Mouse (Mus musculus): Measurements from ENCODE around the gene Eif4e3. TPM values are rescaled to one million over a fixed set of nuclear protein-coding genes. Genes with fewer than 3 reads are reported as not detected.

Eif4e3 gene
- polyA plus RNA-seq, 1 experiment from 2014 or later, result 26.6 TPM

GRCm38 (mm10) chr6:99660443-99660842, 6.1 kb downstream of the Eif4e3 start:
- no peaks in the 10 kb centered on the region for H3K36me3 ChIP-seq
- H3K4me2 ChIP-seq, result no peak overlapping the region
- no peak overlapping the region for H3K4me3 ChIP-seq
- H3K27me3 ChIP-seq, result no peaks in the 10 kb centered on the region
- 17% methylated on average over 3 of the region's 3 CpGs for WGBS
- H3K27ac ChIP-seq, result peak overlapping the region; percentile 38
- peak; percentile 77; the same call in 1 of the 2 replicates for ATAC-seq (ENCODE audit: borderline replicate concordance, extremely low read depth, low FRiP score, low TSS enrichment)
- no peaks in the 10 kb centered on the region for H3K9me3 ChIP-seq
- H3K4me1 ChIP-seq, result peaks cover 26% of the 10 kb centered on the region
- H3K9ac ChIP-seq, result no peak overlapping the region

GRCm38 (mm10) chr6:99658586-99658985, 8.0 kb downstream of the Eif4e3 start:
- H3K9ac ChIP-seq, result no peak overlapping the region
- H3K9me3 ChIP-seq, result no peaks in the 10 kb centered on the region
- no peak overlapping the region for H3K4me2 ChIP-seq
- H3K4me1 ChIP-seq, result peaks cover 23% of the 10 kb centered on the region
- no peak for ATAC-seq (ENCODE audit: borderline replicate concordance, extremely low read depth, low FRiP score, low TSS enrichment)
- H3K36me3 ChIP-seq, result no peaks in the 10 kb centered on the region
- no peak overlapping the region for H3K4me3 ChIP-seq
- no peaks in the 10 kb centered on the region for H3K27me3 ChIP-seq
- H3K27ac ChIP-seq, result no peak overlapping the region
- WGBS, result 72% methylated on average over 10 of the region's 10 CpGs

- Histone ChIP-seq H3K9me3 (no peaks in the 10 kb centered on the region), H3K4me3 (no peak overlapping the region), H3K4me2 (no peak overlapping the region), H3K27ac (no peak overlapping the region), H3K27me3 (no peaks in the 10 kb centered on the region), H3K9ac (no peak overlapping the region), H3K4me1 (peaks cover 17% of the 10 kb centered on the region), H3K36me3 (no peaks in the 10 kb centered on the region)
- ATAC-seq (ENCODE audit: borderline replicate concordance, extremely low read depth, low FRiP score, low TSS enrichment), result no peak
- 75% methylated on average over 2 of the region's 2 CpGs for WGBS
These were observed 10.5 kb downstream of the Eif4e3 start for GRCm38 (mm10) chr6:99656088-99656487.

DNA sequence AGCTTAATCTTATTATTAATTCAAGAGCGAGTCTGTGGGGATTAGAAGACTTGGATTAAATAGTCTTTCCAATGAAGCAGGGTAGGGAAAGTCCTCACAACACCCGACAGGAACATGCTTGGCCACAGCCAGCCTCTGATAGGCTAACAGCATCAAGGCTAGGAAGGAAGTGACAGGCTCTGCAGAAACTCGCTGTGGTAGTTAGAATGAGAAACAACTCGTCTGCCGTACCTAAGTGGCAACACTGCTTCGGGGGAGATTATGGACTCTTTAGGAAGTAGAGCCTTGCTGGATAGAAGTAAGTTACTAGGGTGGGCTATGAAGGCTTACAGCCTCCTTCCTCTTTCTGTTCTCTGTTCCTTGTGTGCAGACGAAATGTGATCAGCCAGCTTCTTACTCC, 11.1 kb downstream of the Eif4e3 start:
- no peaks in the 10 kb centered on the region for H3K27me3 ChIP-seq
- H3K27ac ChIP-seq, result no peak overlapping the region
- ATAC-seq (ENCODE audit: borderline replicate concordance, extremely low read depth, low FRiP score, low TSS enrichment), result no peak
- H3K4me1 ChIP-seq, result peaks cover 11% of the 10 kb centered on the region
- H3K36me3 ChIP-seq, result no peaks in the 10 kb centered on the region
- H3K9ac ChIP-seq, result no peak overlapping the region
- H3K9me3 ChIP-seq, result no peaks in the 10 kb centered on the region
- 50% methylated on average over 7 of the region's 7 CpGs for WGBS
- no peak overlapping the region for H3K4me2 ChIP-seq
- H3K4me3 ChIP-seq, result no peak overlapping the region

DNA sequence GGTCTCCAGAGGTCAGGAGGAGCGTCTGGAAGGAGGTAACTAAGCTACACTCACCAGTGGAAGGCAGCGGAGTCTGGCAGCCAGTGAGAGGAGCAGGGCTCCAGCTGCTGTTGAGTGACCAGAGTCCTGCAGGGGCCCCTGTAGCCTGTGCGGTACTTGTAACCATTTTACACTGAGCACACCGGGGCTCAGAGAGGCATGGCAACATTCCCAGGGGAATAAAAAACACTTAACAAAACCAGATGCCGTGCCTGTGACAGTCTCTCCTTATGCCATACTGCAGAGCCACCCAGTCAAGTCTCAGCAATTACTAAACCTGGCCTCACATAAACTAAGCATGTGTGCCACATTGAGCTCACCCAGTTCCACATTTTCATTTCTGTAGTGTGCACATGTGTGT, 12.2 kb downstream of the Eif4e3 start:
- H3K9ac ChIP-seq, result no peak overlapping the region
- H3K4me2 ChIP-seq, result no peak overlapping the region
- peaks cover 12% of the 10 kb centered on the region; the same call in 1 of the 2 replicates for H3K4me1 ChIP-seq
- WGBS, result 37% methylated on average over 5 of the region's 5 CpGs
- ATAC-seq (ENCODE audit: borderline replicate concordance, extremely low read depth, low FRiP score, low TSS enrichment), result no peak
- H3K4me3 ChIP-seq, result no peak overlapping the region
- H3K36me3 ChIP-seq, result no peaks in the 10 kb centered on the region
- H3K9me3 ChIP-seq, result no peaks in the 10 kb centered on the region
- H3K27ac ChIP-seq, result no peak overlapping the region
- no peaks in the 10 kb centered on the region for H3K27me3 ChIP-seq

DNA sequence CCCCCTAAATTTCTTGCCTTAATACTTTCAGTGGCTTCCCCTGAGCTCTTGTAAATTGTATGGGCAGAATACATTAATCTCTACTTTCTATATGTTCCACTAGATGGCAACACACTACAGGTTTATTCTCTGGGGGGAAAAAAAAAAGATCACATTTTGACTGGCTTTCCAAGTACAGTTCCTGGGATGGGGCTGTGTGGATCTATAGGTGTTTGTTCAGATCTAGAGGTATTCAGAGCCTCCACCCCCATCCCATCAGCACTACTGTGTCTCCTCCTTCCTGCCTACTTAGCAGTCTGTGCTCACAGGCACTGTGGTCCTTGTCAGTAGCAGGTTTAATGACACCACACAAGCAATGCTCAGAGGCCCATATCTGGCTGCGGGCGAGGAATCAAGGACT, 14.2 kb downstream of the Eif4e3 start:
- Histone ChIP-seq H3K4me2 (no peak overlapping the region), H3K9ac (no peak overlapping the region), H3K36me3 (no peaks in the 10 kb centered on the region), H3K27ac (no peak overlapping the region), H3K27me3 (no peaks in the 10 kb centered on the region), H3K4me1 (0 out of 2 replicates have a peak, but pooled peaks cover 13% of the 10 kb centered on the region), H3K9me3 (no peaks in the 10 kb centered on the region), H3K4me3 (no peak overlapping the region)
- no peak for ATAC-seq (ENCODE audit: borderline replicate concordance, extremely low read depth, low FRiP score, low TSS enrichment)
- 70% methylated on average over 2 of the region's 2 CpGs for WGBS

DNA sequence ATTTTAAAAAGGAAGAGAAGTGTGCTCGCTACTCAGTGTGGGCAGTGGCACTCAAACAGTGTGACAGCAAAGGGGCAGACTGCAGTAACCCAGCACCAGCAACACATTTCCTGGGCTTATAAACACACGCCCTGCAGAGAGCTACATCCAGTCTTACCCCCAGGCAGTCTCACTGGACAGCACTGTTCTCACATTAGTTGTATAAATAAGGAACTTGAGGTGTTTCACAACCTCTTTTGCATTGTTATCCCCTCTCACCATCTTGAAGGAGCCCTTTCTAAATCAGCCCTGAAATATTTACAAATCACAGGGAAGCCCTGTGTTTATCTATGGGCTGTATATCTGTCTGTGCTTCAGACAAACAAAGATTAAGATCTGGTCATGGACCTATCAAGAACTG, 17.3 kb downstream of the Eif4e3 start:
- Histone ChIP-seq H3K27me3 (no peaks in the 10 kb centered on the region), H3K4me3 (no peak overlapping the region), H3K4me2 (no peak overlapping the region), H3K27ac (no peak overlapping the region), H3K9ac (no peak overlapping the region), H3K9me3 (no peaks in the 10 kb centered on the region), H3K36me3 (0 out of 2 replicates have a peak, but pooled peaks cover 2% of the 10 kb centered on the region), H3K4me1 (peaks cover 31% of the 10 kb centered on the region)
- ATAC-seq (ENCODE audit: borderline replicate concordance, extremely low read depth, low FRiP score, low TSS enrichment), result no peak
- 48% methylated on average over 2 of the region's 2 CpGs for WGBS

GRCm38 (mm10) chr6:99646344-99646743, 20.2 kb downstream of the Eif4e3 start:
- ATAC-seq (ENCODE audit: borderline replicate concordance, extremely low read depth, low FRiP score, low TSS enrichment), result peak; percentile 70; the same call in 1 of the 2 replicates
- no peak overlapping the region for H3K9ac ChIP-seq
- 0 out of 2 replicates have a peak, but pooled peaks cover 2% of the 10 kb centered on the region for H3K36me3 ChIP-seq
- H3K4me2 ChIP-seq, result peak overlapping the region; percentile 37
- 13% methylated on average over 10 of the region's 10 CpGs for WGBS
- H3K4me3 ChIP-seq, result no peak overlapping the region
- H3K27me3 ChIP-seq, result no peaks in the 10 kb centered on the region
- H3K27ac ChIP-seq, result no peak overlapping the region
- H3K4me1 ChIP-seq, result peaks cover 42% of the 10 kb centered on the region
- H3K9me3 ChIP-seq, result no peaks in the 10 kb centered on the region

- ATAC-seq (ENCODE audit: borderline replicate concordance, extremely low read depth, low FRiP score, low TSS enrichment), result no peak
- 69% methylated on average over 5 of the region's 5 CpGs for WGBS
- Histone ChIP-seq H3K4me3 (no peak overlapping the region), H3K27ac (peak overlapping the region; percentile 69), H3K4me2 (no peak overlapping the region), H3K36me3 (0 out of 2 replicates have a peak, but pooled peaks cover 5% of the 10 kb centered on the region), H3K4me1 (peaks cover 41% of the 10 kb centered on the region), H3K27me3 (no peaks in the 10 kb centered on the region), H3K9me3 (no peaks in the 10 kb centered on the region), H3K9ac (no peak overlapping the region)
These were observed 21.7 kb downstream of the Eif4e3 start for GRCm38 (mm10) chr6:99644876-99645275.

- Histone ChIP-seq H3K4me2 (no peak overlapping the region), H3K9ac (no peak overlapping the region), H3K9me3 (no peaks in the 10 kb centered on the region), H3K36me3 (peaks cover 8% of the 10 kb centered on the region; the same call in 1 of the 2 replicates), H3K27ac (peak overlapping the region; percentile 69), H3K4me3 (no peak overlapping the region), H3K4me1 (peaks cover 36% of the 10 kb centered on the region), H3K27me3 (no peaks in the 10 kb centered on the region)
- 52% methylated on average over 5 of the region's 5 CpGs for WGBS
- ATAC-seq (ENCODE audit: borderline replicate concordance, extremely low read depth, low FRiP score, low TSS enrichment), result no peak
These were observed 22.2 kb downstream of the Eif4e3 start for GRCm38 (mm10) chr6:99644386-99644785.

GRCm38 (mm10) chr6:99643439-99644199, 23.0 kb downstream of the Eif4e3 start:
- 17% methylated on average over 10 of the region's 10 CpGs for WGBS
- peaks cover 14% of the 10 kb centered on the region; the same call in 1 of the 2 replicates for H3K36me3 ChIP-seq
- peak overlapping the region; percentile 18; the same call in 1 of the 2 replicates for H3K4me2 ChIP-seq
- H3K9me3 ChIP-seq, result no peaks in the 10 kb centered on the region
- peaks cover 34% of the 10 kb centered on the region for H3K4me1 ChIP-seq
- H3K9ac ChIP-seq, result no peak overlapping the region
- no peaks in the 10 kb centered on the region for H3K27me3 ChIP-seq
- no peak overlapping the region for H3K4me3 ChIP-seq
- H3K27ac ChIP-seq, result peak overlapping the region; percentile 69
- peak; percentile 72 for ATAC-seq (ENCODE audit: borderline replicate concordance, extremely low read depth, low FRiP score, low TSS enrichment)

- Histone ChIP-seq H3K9me3 (no peaks in the 10 kb centered on the region), H3K9ac (no peak overlapping the region), H3K27ac (no peak overlapping the region), H3K4me1 (no peaks in the 10 kb centered on the region; the same call in 1 of the 2 replicates), H3K4me3 (no peak overlapping the region), H3K4me2 (no peak overlapping the region), H3K36me3 (peaks cover 12% of the 10 kb centered on the region; the same call in 1 of the 2 replicates), H3K27me3 (no peaks in the 10 kb centered on the region)
- 75% methylated on average over 4 of the region's 4 CpGs for WGBS
- ATAC-seq (ENCODE audit: borderline replicate concordance, extremely low read depth, low FRiP score, low TSS enrichment), result no peak
These were observed 29.1 kb downstream of the Eif4e3 start for GRCm38 (mm10) chr6:99637456-99637855.

All from lung, embryonic 15.5 days (tissue).